Mouse (Mus musculus) spleen, adult 18-20 months (tissue): Measurements from ENCODE around the gene Rnls.
"Not testable (repeated sequence)": the region's sequence is repeated elsewhere in the genome, so short reads cannot be mapped to it uniquely, and the experiment has no call there.

ENCODE experiments used
- DNase-seq, 2 experiments: peaks; one replicate each; pipeline ENCODE4 v3.0.0; 2022; ENCODE audit warnings: mixed read lengths in 2 of 2

Rnls gene

GRCm38 (mm10) chr19:33391651-33392382 is at the start of gene Rnls:
Gene Rnls, minus strand, starts transcription at chr19:33392295.
- DNase-seq = peak; percentile 69 to 71

GRCm38 (mm10) chr19:33429457-33429856 is 37.4 kb upstream of the Rnls start:
- DNase-seq = no peak

DNA sequence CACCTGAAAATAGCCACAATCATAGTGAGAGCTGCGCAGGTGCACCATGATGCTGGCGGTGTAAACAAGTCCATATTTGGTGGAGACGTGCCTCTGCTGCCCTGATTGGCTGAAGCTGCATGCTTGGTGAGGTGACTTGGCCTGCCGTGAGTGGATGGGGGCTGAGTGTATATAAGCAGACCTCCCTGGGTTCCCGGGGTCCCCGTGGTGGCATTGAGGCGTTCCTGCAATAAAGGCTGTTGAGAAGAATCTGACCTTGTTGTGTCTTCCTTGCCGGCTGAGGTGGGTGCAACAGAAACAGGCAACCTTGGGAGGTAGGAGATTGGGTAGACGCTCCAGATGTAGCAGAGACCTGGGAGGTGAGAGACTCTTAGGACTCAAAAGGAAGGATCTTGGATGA is 27.3 kb upstream of the Rnls start:
- DNase-seq = not testable (repeated sequence)

- DNase-seq = no peak
These were observed 11.3 kb downstream of the Rnls start for GRCm38 (mm10) chr19:33380825-33381224.

- DNase-seq = no peak
These were observed 11.7 kb downstream of the Rnls start for GRCm38 (mm10) chr19:33380386-33380785.

DNA sequence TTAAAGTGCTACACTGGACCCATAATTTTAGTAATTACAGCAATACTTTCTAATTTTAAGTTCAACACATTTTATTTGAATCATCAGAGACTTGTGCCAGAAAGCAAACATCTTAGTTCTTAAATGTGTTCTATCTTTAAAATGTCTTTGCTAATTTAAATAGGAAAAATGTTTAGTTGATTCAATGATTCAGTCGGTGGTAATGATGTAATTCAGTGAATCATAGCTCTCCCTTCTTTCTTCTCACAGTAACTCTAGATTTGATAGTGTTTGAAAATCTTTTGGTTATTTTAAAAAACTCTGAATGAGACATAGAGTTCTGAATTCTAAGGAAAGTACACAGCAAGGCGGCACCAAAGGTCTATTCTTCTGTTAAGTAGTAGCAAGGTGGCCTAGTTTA is 23.3 kb downstream of the Rnls start:
- DNase-seq = no peak

DNA sequence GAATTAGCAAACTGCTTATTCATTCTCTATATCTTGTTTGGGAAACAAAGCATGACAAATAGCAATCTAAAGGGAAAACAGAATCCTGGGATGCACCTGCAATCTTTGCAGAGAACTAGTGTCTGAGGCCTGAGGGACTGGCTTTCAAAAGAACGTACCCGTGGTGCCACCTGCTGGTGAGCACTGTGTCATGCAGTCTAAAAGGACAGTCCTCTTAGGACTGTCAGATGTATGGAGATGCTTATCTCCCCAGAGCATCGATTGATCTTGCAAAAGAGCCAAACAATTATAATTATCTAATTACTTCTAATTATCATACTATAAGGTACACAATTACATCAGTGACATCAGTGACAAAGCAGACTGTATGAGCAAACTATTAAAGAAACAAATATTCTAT is 25.4 kb downstream of the Rnls start:
- peak; percentile 48 to 68 for DNase-seq

DNA sequence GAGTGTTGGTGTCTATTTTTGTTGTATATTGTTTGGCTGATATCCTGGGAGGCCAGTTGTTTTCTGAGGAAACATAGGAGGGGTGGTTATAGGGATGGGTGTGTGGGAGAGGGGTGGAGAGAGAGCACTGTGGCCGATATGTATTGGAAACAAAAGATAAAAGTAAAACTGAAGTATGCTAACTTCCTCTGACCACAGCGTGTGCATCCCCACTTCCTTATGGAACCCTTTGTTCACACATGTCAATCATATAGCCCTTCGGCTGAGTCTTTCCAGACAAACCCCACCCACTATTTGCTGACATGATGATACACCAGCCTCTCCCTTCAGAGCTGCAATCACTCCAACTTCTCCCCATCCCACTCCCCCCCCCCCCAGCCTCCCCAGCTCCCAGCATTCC is 35.1 kb downstream of the Rnls start:
- DNase-seq = no peak

DNA sequence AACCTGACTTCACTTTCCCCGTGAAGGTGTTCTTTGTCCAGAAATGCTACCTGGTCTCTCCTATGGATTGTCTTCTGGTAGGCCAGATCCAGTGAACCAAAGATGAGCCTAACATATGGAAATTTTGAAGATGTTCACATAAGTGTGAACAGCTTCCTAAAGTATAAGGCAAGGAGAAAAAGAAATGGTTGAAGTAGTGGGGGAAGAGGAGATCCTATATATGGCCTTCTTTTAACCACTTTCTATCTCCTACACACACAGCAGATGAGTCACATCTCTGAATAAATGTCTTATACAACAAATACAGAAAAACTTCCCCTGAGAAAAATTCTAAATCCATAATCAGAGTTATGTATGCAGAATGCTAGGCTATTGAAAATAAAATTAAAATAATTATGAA is 52.0 kb downstream of the Rnls start:
- DNase-seq = no peak

DNA sequence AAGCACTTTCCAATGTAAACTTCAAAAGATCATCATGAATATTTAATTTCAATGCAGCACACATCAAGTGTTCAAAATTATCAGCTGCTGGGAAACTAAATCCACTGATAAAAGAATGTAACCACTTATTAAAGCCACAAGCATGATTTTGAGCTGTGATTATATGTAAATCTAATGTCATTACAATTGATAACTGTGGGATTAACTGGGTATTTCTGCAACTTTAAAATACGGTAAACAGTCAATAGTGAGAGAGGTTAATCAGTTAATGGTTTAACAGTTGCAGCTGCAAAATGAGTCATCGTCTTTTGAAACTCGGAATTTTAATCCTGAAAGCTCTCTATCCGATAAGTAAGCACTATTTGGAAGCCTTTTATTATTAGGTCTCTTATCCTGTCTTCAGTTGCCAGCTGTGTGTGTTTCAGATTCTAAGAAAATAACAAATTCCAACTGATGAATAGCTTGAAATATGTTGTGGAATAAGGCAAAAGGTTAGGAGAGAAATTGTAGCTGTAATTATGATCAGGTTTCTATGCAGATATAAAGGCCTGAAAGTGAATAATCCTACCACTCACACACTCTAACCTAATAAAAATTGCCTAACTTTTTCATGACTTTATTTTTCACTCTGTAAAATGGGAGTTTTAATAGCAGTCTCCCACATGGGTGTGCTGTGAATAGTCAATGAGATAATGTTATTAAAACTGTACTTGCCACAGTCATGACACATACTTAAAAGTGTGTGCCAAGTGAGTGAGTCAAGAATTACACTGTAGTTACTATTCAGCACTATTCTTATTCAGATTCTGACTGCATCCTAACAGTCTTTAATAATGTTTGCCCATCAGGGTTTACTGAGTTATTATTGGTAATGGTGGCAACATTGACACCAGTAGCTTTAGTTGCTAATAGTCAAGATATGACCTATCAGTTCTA is 65.1 kb downstream of the Rnls start:
- no peak for DNase-seq

GRCm38 (mm10) chr19:33318785-33319184 is 73.3 kb downstream of the Rnls start:
- no peak for DNase-seq

- DNase-seq = no peak
These were observed 75.0 kb downstream of the Rnls start for GRCm38 (mm10) chr19:33317130-33317529.

GRCm38 (mm10) chr19:33299726-33300292 is 92.3 kb downstream of the Rnls start:
- DNase-seq = no peak

DNA sequence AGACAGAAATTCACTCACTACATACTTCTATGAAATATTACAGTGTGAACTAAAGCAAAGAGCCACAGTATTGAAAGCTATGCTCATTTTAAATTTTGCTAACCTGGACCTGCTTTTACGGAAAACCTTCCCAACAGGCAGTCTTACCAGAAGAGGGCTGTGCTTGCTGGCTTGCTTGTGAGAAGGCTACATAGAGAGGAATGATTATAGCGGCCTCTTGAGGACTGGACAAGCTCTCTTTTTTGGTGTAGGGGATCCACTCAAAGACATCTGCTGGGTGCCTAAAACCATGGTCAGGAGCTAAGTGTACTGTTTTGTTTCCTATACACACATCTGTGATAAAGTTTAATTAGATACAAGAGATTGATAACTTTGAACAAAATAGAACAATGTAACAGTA is 95.8 kb downstream of the Rnls start:
- no peak for DNase-seq

GRCm38 (mm10) chr19:33282985-33283384 is 109.1 kb downstream of the Rnls start:
- no peak for DNase-seq

DNA sequence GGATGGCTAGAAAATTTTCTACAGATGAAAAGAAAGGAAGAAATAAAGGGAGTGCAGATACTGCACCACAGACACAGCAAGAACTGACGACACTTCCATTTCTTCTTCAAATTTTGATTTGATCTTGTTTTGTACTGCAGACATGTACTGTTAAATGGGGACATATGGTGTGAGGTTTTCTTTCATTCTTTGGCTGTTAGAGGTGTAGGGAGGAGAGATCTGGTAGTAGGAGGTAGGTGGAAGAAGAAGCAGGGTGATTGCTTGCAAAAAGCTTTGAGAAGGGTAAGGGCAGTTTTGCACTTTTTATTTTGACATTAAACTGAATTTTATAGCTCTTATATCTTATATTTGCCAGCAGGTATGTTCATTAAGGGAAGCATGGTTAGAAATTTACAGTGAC is 115.7 kb downstream of the Rnls start:
- DNase-seq = no peak

- no peak for DNase-seq
These were observed 118.4 kb downstream of the Rnls start for GRCm38 (mm10) chr19:33273676-33274075.

DNA sequence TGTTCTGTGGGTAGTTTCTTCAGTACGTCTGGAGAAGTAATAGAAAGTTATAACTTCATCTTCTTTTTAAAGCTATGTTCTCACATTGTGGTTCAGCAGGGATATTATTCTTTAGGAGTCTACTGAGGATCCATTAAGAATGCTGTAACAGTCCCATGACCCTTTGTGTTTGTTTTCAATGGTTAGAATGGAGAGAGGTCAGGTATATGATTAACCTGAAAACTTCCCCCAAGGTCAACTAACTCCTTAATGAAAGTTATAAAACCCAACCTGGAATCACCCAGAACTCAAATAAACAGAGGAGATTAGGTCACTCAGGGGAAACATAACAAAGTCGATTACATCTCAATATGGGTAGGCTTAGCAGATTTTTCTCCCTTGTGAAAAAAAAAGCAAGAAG is 120.5 kb downstream of the Rnls start:
- no peak for DNase-seq

GRCm38 (mm10) chr19:33270231-33270630 is 121.9 kb downstream of the Rnls start:
- no peak for DNase-seq

DNA sequence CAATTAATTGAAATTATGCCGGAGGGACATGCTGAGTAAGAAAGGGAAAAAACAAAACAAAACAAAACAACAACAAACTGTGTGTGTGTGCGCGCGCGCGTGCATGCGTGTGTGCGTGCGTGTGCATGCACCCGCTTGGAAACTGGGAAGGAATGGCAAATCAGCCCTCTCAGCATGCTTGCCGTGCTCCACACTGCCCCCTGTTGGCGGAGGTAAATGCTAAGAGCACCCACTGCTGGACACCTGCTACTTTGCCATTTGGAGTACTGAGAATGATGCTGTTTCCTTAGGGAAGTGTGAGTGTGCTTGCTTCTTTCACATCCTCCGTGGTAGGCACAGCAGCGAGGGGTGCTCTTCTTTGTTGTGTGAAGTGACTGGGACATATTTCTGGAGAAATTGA is 124.1 kb downstream of the Rnls start:
- DNase-seq = peak; percentile 12 to 54

GRCm38 (mm10) chr19:33265245-33265644 is 126.8 kb downstream of the Rnls start:
- DNase-seq = no peak

DNA sequence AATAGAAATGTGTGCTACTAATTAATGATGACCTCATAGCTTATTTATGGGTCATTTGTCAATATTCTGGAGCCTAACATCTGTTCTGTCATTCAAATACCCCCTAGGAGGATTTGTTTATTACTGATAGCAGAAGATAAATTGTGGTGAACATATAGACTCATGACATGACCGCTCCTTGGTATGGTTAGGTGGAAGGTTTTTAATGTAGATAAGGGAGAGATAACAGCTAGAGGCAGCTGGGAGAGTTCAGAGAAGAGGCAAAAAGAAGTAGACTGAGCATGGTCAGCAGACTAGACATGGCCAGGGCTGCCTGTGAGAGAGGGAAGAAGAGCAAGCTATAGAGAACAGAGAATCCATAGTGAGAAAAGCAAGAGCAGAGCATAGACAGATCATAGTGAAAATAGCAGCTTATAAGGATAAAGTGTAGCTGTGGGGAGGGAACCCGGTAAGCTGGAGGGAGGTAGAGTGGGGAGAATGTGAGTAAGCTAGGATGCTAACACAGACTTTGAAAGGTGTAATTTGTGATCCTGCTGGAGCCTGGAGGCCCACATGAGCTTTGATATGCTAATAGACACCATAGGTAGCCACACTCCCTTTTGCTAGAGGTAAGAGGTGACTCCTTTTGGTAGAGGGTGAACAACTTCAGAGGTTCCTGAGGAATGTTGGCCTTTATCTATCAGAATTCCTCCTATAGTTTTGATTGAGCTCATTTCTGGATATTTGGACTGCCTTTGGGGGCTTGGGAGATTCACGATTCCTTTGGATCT is 127.7 kb downstream of the Rnls start:
- no peak for DNase-seq

GRCm38 (mm10) chr19:33262421-33262820 is 129.7 kb downstream of the Rnls start:
- no peak for DNase-seq
